Mouse (Mus musculus) splenic B cell, adult 2 months (primary cell): ENCODE results near the gene Pced1b.
A peak's percentile ranks its signal among the peaks of the same experiment; 100 is the strongest.

ENCODE experiments used
- DNase-seq: peaks from one replicate; pipeline ENCODE4 v3.0.0-alpha.2; 2011; ENCODE audit warnings: low read depth, low spot score
- H3K27me3 ChIP-seq: 2 replicates; pipeline ENCODE4 v1.6.1; 2012; ENCODE audit warnings: mild to moderate bottlenecking, low read length, moderate library complexity, mixed read lengths; ENCODE audit not compliant: control insufficient read depth, poor library complexity, insufficient read depth, severe bottlenecking
- H3K36me3 ChIP-seq: 2 replicates; pipeline ENCODE4 v1.6.1; 2012; ENCODE audit warnings: mild to moderate bottlenecking, low read length, moderate library complexity, mixed read lengths; ENCODE audit not compliant: control insufficient read depth, poor library complexity, insufficient read depth, severe bottlenecking

Pced1b gene

DNA sequence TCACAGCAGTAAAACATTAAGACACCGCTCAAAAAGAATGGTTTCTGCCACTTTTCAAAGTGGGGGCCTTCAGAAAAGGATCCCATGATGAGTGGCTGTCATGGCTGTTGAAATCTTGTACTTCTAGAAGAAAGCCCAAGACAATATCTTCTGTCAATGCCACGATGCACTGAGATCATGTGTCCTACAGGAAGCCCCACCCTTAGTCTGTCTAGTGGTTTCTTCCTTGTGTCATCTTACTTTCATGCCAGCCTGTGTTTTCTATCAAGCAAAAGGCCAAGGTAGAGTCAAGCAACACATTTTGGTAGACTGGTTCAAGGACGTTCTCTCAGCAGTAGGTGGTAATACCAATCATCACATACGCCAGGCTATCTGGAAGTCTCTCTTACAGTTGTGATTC is 142.7 kb downstream of the Pced1b start:
- no peaks in the 10 kb centered on the region for H3K27me3 ChIP-seq
- no peak for DNase-seq

DNA sequence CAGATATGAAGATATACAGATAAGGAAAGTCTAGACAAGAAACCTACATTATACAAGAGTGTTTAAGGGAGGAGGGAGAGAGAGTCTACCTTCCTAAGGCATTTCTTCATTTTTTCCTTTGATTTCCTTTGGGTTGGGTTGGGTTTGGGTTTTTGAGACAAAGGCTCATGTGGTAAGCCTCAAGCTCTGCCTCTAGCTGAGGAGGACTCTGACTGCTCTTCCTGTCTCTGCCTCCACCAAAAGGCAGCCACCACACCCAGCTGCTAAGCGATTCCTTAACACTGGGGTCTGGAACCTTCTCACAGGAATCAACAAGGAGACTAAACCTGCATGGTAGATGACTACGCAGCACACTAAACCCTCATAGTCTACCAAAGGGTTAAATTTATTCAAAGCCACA is 143.9 kb downstream of the Pced1b start:
- no peak for DNase-seq
- no peaks in the 10 kb centered on the region for H3K36me3 ChIP-seq
- no peaks in the 10 kb centered on the region for H3K27me3 ChIP-seq

More for the DNA sequence above, 142.7 kb downstream of the Pced1b start:
- no peaks in the 10 kb centered on the region for H3K36me3 ChIP-seq

DNA sequence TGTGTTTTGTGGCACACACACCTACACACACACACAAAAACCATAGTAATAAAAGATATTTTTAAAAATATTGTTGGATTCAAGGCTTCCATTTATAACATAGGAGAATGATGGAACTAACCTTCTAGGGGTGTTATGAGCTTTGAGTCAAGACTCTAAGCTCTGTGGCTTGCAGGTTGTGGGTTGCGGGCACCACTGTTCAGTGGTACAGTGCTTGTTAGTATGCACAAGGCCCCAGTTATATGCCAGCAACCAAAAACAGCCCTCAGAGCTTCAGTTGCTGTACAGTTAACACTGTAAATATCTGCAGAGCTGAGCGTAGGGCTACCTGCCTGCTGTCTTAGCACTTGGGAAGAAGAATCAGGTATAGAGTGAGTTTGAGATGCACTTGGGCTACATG is 144.5 kb downstream of the Pced1b start:
- no peak for DNase-seq
- H3K27me3 ChIP-seq: no peaks in the 10 kb centered on the region
- no peaks in the 10 kb centered on the region for H3K36me3 ChIP-seq

- no peak for DNase-seq
- no peaks in the 10 kb centered on the region for H3K27me3 ChIP-seq
- H3K36me3 ChIP-seq: no peaks in the 10 kb centered on the region
These were observed 147.7 kb downstream of the Pced1b start for GRCm38 (mm10) chr15:97394561-97394960.

DNA sequence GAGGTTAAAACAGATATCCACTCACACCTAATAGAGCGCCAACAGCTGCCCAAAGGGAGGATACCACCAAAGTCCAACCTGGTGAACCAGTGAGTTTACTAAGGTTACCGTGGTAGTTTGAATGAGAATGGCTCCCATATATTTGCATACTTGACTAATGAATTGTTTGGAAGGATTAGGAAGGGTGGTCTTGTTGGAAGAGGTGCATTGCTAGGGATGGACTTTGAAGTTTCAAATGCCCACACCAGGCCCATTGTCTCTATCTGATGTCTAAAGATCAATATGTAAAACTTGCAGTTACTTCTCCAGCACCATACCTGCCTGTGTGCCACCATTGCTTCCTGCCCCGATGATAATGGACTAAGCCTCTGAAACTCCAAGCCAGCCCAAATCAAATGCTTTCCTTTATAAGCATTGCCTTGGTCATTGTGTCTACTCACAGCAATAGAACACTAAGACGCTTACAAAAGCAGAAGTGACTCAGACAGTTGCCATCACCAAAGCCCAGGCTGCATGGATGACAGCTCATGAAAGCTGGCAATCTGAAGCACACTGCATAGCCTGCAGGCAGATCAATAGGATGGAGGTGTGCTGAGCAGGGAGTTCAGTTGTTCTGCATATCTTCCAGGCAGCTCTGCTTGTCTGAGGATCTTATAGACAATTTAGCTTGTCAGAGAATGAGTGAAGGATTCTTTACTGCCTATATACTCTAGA is 149.8 kb downstream of the Pced1b start:
- Histone ChIP-seq H3K27me3 (no peaks in the 10 kb centered on the region), H3K36me3 (no peaks in the 10 kb centered on the region)
- DNase-seq: peak; percentile 26

GRCm38 (mm10) chr15:97397793-97398192 is 150.9 kb downstream of the Pced1b start:
- Histone ChIP-seq H3K36me3 (no peaks in the 10 kb centered on the region), H3K27me3 (no peaks in the 10 kb centered on the region)
- no peak for DNase-seq

DNA sequence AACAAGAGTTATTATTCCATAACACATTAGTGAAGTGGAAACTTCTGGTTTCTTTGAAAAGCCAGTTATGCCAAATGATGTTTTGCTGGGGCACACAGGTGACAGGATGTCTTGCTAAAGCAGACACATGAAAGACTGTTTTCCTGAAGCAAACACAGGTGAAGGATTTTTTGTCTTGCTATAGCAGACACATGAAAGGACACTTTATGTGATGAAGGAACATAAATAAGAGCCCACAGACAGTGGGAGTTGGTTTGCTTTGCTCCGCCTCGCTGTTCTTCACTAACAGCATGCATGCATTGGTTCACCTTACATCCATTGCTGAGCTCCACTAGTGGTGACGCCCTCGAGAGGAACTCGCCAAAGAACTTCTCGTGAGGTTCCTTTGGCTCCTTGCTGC is 154.0 kb downstream of the Pced1b start:
- DNase-seq: no peak
- Histone ChIP-seq H3K36me3 (no peaks in the 10 kb centered on the region), H3K27me3 (no peaks in the 10 kb centered on the region)

GRCm38 (mm10) chr15:97404483-97404882 is 157.6 kb downstream of the Pced1b start:
- no peaks in the 10 kb centered on the region for H3K27me3 ChIP-seq
- no peaks in the 10 kb centered on the region for H3K36me3 ChIP-seq
- no peak for DNase-seq

GRCm38 (mm10) chr15:97404998-97405397 is 158.1 kb downstream of the Pced1b start:
- Histone ChIP-seq H3K27me3 (no peaks in the 10 kb centered on the region), H3K36me3 (no peaks in the 10 kb centered on the region)
- DNase-seq: no peak

DNA sequence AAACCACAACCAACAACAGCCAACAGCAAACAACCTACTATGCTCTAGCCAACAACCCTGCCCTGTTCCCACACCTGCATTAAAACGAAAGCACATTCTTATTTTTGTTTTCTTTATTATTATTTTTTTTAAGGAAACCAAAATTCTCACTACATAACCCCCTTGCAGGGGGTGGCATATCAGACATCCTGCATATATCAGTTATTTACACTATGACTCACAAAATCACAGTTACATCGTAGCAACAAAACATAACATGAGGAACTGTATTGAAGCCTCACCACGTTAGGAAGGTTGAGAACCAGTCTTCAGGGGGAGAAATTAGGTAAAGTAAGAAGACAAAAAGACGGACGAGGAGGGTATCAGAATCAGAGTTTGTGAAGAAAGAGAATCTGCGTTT is 159.2 kb downstream of the Pced1b start:
- no peaks in the 10 kb centered on the region for H3K27me3 ChIP-seq
- no peaks in the 10 kb centered on the region for H3K36me3 ChIP-seq
- DNase-seq: no peak

DNA sequence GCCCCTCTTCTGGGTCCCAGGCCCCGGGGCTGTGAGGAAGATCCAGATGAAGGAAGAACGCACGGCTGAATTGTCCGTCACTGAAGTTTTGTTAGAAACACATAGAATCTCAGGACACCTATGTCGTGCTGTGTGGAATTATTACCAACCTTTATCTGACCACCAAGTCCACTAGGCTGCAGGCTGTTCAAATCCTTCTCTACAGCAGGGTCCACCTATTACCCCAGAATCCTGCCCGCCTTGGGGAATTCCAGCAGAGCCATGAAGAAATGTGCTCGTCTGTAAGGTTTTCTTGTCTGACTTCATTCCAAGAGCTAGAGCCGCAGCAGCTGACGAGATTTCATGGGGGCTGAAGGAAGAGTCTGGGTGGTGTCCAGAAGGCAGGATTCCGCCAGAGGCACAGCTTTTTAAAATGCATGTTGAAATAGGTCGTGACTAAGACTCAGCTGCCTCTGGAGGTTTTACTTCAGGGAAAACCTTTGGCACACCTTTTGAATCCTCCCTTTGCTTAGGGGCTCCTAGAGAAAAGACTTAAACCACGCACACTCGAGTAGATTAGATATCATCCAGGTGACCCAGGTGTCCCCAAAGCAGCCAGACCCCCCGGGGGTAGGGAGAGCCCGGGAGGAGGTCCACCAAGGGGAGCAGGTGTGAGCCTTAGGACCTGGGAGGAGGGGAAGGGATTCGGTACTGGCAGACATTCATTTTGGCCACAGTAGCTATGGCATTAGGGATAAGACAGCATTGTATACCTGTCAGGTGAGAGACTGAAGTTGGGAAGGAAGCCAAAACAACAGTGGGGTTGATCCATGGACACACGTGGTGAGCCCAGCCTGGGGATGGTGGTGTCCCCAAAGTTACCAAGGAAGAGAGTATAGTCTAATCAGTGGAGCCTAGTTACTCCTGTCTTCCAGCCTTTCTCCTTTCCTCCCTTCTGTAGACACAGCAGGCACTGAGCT is 160.9 kb downstream of the Pced1b start:
- DNase-seq: no peak
- Histone ChIP-seq H3K36me3 (no peaks in the 10 kb centered on the region), H3K27me3 (no peaks in the 10 kb centered on the region)

DNA sequence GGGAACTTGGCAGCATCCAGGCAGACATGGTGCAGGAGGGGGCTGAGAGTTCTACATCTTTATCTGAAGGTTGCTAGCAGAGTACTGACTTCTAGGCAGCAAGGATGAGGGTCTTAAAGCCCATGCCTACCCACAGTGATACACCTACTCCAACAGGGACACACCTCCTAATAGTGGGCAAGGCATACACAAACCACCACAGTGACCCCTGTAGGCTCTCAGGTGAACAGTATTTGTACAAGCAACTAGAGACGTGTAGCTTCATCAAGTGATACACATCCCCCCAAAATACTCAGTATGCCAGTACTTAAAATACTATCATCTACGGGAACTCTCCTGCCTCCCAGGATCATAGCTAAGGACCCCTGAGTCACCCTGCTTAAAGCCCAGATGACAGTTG is 164.2 kb downstream of the Pced1b start:
- peak; percentile 11 for DNase-seq
- Histone ChIP-seq H3K27me3 (no peaks in the 10 kb centered on the region), H3K36me3 (no peaks in the 10 kb centered on the region)

GRCm38 (mm10) chr15:97411671-97412070 is 164.8 kb downstream of the Pced1b start:
- Histone ChIP-seq H3K27me3 (no peaks in the 10 kb centered on the region), H3K36me3 (no peaks in the 10 kb centered on the region)
- DNase-seq: no peak

DNA sequence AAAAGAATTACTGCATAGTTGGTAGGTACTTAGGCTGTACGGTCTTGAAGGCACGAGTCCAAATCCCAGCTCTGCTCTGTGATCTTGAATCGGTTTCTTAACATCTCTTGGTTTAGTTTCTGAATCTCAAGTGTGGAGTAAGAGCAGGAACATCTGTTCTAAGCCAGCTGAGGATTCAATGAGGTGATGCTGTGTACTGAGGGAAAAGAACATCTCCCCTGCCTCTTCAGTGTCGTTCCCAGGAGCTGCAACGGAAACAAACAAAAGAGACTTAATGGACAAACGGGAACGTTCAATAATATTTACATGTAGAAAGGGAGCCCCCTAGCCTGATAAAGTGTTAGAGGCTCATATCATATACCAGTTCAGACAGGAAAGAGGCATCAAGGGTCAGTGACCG is 165.4 kb downstream of the Pced1b start:
- Histone ChIP-seq H3K36me3 (no peaks in the 10 kb centered on the region), H3K27me3 (no peaks in the 10 kb centered on the region)
- no peak for DNase-seq

DNA sequence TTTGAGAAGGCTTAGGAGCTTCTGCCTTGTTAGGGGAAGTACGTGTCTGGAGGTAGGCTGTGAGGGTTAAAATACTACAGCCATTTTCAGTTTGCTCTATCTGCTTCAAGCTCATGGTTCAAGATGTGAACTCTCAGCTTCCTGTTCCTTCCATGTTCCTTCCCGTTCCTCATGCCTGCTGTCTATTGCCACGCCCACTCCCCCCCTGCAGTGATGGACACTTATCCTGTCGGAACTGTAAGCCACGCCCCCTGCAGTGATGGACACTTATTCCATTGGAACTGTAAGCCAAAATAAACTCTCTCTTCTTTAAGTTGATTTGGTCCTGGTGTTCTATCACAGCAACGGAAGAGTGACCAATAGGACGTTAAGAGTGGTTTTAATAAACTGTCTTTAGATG is 166.0 kb downstream of the Pced1b start:
- no peaks in the 10 kb centered on the region for H3K36me3 ChIP-seq
- no peak for DNase-seq
- H3K27me3 ChIP-seq: no peaks in the 10 kb centered on the region
